In the genomic region with DNA sequence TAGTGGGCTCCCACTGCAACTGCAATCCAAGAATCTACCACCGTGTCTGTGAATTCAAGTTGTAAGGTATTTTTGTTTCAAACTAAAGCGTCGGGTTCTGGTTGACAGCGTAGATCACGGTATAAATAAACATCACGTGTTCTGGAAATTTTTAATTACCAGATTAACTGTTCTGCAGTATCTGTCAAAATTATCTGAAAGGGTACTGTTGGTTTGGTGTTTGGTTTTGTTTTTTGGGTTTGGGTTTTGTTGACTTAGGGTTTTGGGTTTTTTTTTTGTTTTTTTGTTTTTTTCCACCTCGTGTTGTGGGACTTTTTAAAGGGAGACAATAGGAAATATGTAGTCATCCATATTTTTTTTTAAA, we compare ENCODE assay signal across 8 mouse cellular contexts. TPM values are rescaled to one million over a fixed set of nuclear protein-coding genes. Genes with fewer than 3 reads are reported as not detected.
DNase-seq lines count a peak whose midpoint lies in the region; ATAC-seq and TF ChIP-seq lines count a peak whose summit lies in the region.

No protein-coding gene starts in this region.

- no peak overlapping the region for H3K27ac ChIP-seq in liver, adult 2 months (replicated peaks; ENCODE audit: insufficient read depth, low read depth, low read length)
- H3K27ac ChIP-seq in embryonic facial prominence, embryonic 10.5 days (replicated peaks) = no peak overlapping the region
- peak overlapping the region; percentile 97; the same call in 1 of the 2 replicates for H3K27ac ChIP-seq in hindbrain, postnatal 0 days
- H3K27ac ChIP-seq in midbrain, postnatal 0 days (ENCODE audit: low read depth, low read length) = peak overlapping the region; percentile 97; the same call in 1 of the 2 replicates

- peaks cover 30% of the 10 kb centered on the region for H3K4me1 ChIP-seq in liver, adult 2 months (ENCODE audit: control insufficient read depth, insufficient read depth, low read length)
- peaks cover 35% of the 10 kb centered on the region for H3K4me1 ChIP-seq in embryonic facial prominence, embryonic 10.5 days
- peaks cover 12% of the 10 kb centered on the region; the same call in 1 of the 2 replicates for H3K4me1 ChIP-seq in hindbrain, postnatal 0 days (ENCODE audit: insufficient read depth, low read length)
- H3K4me1 ChIP-seq in midbrain, postnatal 0 days (ENCODE audit: insufficient read depth, low read length) = peaks cover 13% of the 10 kb centered on the region

- H3K4me3 ChIP-seq in liver, adult 2 months (ENCODE audit: insufficient read depth, low read depth, low read length) = peak overlapping the region; percentile 89; the same call in 1 of the 2 replicates
- peak overlapping the region; percentile 92 for H3K4me3 ChIP-seq in embryonic facial prominence, embryonic 10.5 days
- peak overlapping the region; percentile 92 for H3K4me3 ChIP-seq in hindbrain, postnatal 0 days (ENCODE audit: low read length)
- peak overlapping the region; percentile 88 for H3K4me3 ChIP-seq in midbrain, postnatal 0 days (ENCODE audit: low read depth, low read length)

- H3K79me2 ChIP-seq in liver, adult 2 months (ENCODE audit: control insufficient read depth, insufficient read depth, low read length) = peaks cover 16% of the 10 kb centered on the region

- H3K9me3 ChIP-seq in embryonic facial prominence, embryonic 10.5 days = no peaks in the 10 kb centered on the region
- H3K9me3 ChIP-seq in hindbrain, postnatal 0 days (ENCODE audit: low read length) = no peaks in the 10 kb centered on the region
- H3K9me3 ChIP-seq in midbrain, postnatal 0 days (ENCODE audit: low read length) = no peaks in the 10 kb centered on the region

- TF ChIP-seq POLR2A in liver, adult 2 months (IDR thresholded peaks at IDR 0.05; ENCODE audit: extremely low read depth, insufficient read depth, low read length) = no peak

- peak overlapping the region; percentile 55 for H3K4me2 ChIP-seq in hindbrain, postnatal 0 days (ENCODE audit: low read depth, low read length)
- peak overlapping the region; percentile 62 for H3K4me2 ChIP-seq in midbrain, postnatal 0 days (ENCODE audit: low read depth, low read length, poor library complexity, severe bottlenecking)

- H3K36me3 ChIP-seq in liver, adult 2 months (ENCODE audit: control insufficient read depth, insufficient read depth, low read length) = no peaks in the 10 kb centered on the region
- no peaks in the 10 kb centered on the region for H3K36me3 ChIP-seq in embryonic facial prominence, embryonic 10.5 days (replicated peaks)
- no peaks in the 10 kb centered on the region for H3K36me3 ChIP-seq in hindbrain, postnatal 0 days (ENCODE audit: insufficient read depth, low read length)
- no peaks in the 10 kb centered on the region for H3K36me3 ChIP-seq in midbrain, postnatal 0 days (ENCODE audit: insufficient read depth, low read length)

- no peaks in the 10 kb centered on the region for H3K27me3 ChIP-seq in liver, adult 2 months (ENCODE audit: control insufficient read depth, insufficient read depth, low read length)
- H3K27me3 ChIP-seq in embryonic facial prominence, embryonic 10.5 days (replicated peaks; ENCODE audit: low read depth, poor library complexity, severe bottlenecking) = no peaks in the 10 kb centered on the region
- H3K27me3 ChIP-seq in hindbrain, postnatal 0 days (ENCODE audit: insufficient read depth, low read length) = no peaks in the 10 kb centered on the region
- no peaks in the 10 kb centered on the region for H3K27me3 ChIP-seq in midbrain, postnatal 0 days (ENCODE audit: insufficient read depth, low read length)

- no peak for DNase-seq in liver, adult 2 months (ENCODE audit: extremely low read depth, low read depth, low spot score)
- no peak for DNase-seq in liver
- no peak for DNase-seq in embryonic facial prominence, embryonic 10.5 days (ENCODE audit: low spot score)
- DNase-seq in hindbrain, postnatal 0 days (ENCODE audit: low spot score) = peak; percentile 11
- DNase-seq in midbrain, postnatal 0 days (ENCODE audit: low spot score) = peak; percentile 10
- DNase-seq in retina, postnatal 1 day = no peak
- DNase-seq in right cerebral cortex, postnatal 4 days = no peak
- no peak for DNase-seq in frontal cortex, adult 2 months (ENCODE audit: extremely low spot score in 1 of 2, low spot score in 1 of 2)

- no peak overlapping the region; the same call in 1 of the 2 replicates for H3K9ac ChIP-seq in liver, adult 2 months (ENCODE audit: low read depth, low read length)
- peak overlapping the region; percentile 94 for H3K9ac ChIP-seq in hindbrain, postnatal 0 days (replicated peaks; ENCODE audit: low read length)
- peak overlapping the region; percentile 91 for H3K9ac ChIP-seq in midbrain, postnatal 0 days (replicated peaks; ENCODE audit: low read length, poor library complexity, severe bottlenecking)

- no peak for TF ChIP-seq CTCF in liver, adult 2 months (IDR thresholded peaks at IDR 0.05; ENCODE audit: low read depth, low read length)
- no peak for TF ChIP-seq CTCF in hindbrain, postnatal 0 days (IDR thresholded peaks at IDR 0.05; ENCODE audit: low read depth)
- no peak for TF ChIP-seq CTCF in midbrain, postnatal 0 days (IDR thresholded peaks at IDR 0.05)

- under 1% methylated on average over 7 of the region's 7 CpGs for WGBS in liver, adult 2 months
- 3% methylated on average over 7 of the region's 7 CpGs for WGBS in embryonic facial prominence, embryonic 10.5 days
- WGBS in hindbrain, postnatal 0 days = under 1% methylated on average over 7 of the region's 7 CpGs
- under 1% methylated on average over 7 of the region's 7 CpGs for WGBS in midbrain, postnatal 0 days

- ATAC-seq in hindbrain, postnatal 0 days = no peak
- ATAC-seq in midbrain, postnatal 0 days (ENCODE audit: low FRiP score) = no peak

RNA-seq across cellular contexts. Expression of a gene that starts 0.7 kb away (rescaled TPM):
- total RNA-seq in liver, adult 2 months (2014; rRNA removed) = 21.1 and 23.1 TPM in 2 replicates
- 2.4 and 2.8 TPM in 2 replicates for polyA plus RNA-seq in liver, adult 2 months (2012; rRNA removed)
- 6.9 and 8.2 TPM in 2 replicates for polyA plus RNA-seq in embryonic facial prominence, embryonic 10.5 days (2016; fragmentation: Nextera tagmentation; extraction: Ambion mirVana)
- 33.3 and 35.0 TPM in 2 replicates for total RNA-seq in hindbrain, postnatal 0 days (2014; rRNA removed)
- 7.9 and 9.0 TPM in 2 replicates for polyA plus RNA-seq in hindbrain, postnatal 0 days (2015; fragmentation: Nextera tagmentation; extraction: Ambion mirVana)
- 43.3 and 51.8 TPM in 2 replicates for total RNA-seq in midbrain, postnatal 0 days (2014; rRNA removed)
- polyA plus RNA-seq in midbrain, postnatal 0 days (2015; fragmentation: Nextera tagmentation; extraction: Ambion mirVana) = 8.6 and 10.2 TPM in 2 replicates
- 20.1 and 23.4 TPM in 2 replicates for polyA plus RNA-seq in frontal cortex, adult 2 months (2012; rRNA removed)

RNA-seq across cellular contexts. Expression of a gene that starts 32.3 kb away (rescaled TPM):
- total RNA-seq in liver, adult 2 months (2014; rRNA removed) = 1.2 and 1.7 TPM in 2 replicates
- 2.6 and 2.8 TPM in 2 replicates for polyA plus RNA-seq in liver, adult 2 months (2012; rRNA removed)
- polyA plus RNA-seq in embryonic facial prominence, embryonic 10.5 days (2016; fragmentation: Nextera tagmentation; extraction: Ambion mirVana) = 5.2 and 6.1 TPM in 2 replicates
- 13.2 and 23.6 TPM in 2 replicates for total RNA-seq in hindbrain, postnatal 0 days (2014; rRNA removed)
- polyA plus RNA-seq in hindbrain, postnatal 0 days (2015; fragmentation: Nextera tagmentation; extraction: Ambion mirVana) = 5.4 and 6.5 TPM in 2 replicates
- 13.7 and 21.2 TPM in 2 replicates for total RNA-seq in midbrain, postnatal 0 days (2014; rRNA removed)
- polyA plus RNA-seq in midbrain, postnatal 0 days (2015; fragmentation: Nextera tagmentation; extraction: Ambion mirVana) = 5.2 and 5.5 TPM in 2 replicates
- polyA plus RNA-seq in frontal cortex, adult 2 months (2012; rRNA removed) = 37.7 and 40.1 TPM in 2 replicates

Comparison
In these comparisons a context has a peak if more than half of its experiments do, and no peak if none do; other contexts are left out.
1. DNase-seq: peak in hindbrain, postnatal 0 days (single experiment) and midbrain, postnatal 0 days (single experiment); none in liver, adult 2 months (single experiment), liver (single experiment), embryonic facial prominence, embryonic 10.5 days (single experiment), retina, postnatal 1 day (single experiment), right cerebral cortex, postnatal 4 days (single experiment) and frontal cortex, adult 2 months (0 of 2).
2. H3K27ac ChIP-seq: peak in hindbrain, postnatal 0 days (single experiment) and midbrain, postnatal 0 days (single experiment); none in liver, adult 2 months (single experiment) and embryonic facial prominence, embryonic 10.5 days (single experiment).
3. Peak in every context shown above with its lines, with median percentiles within 50 percentile points of each other: H3K4me3 ChIP-seq.